Mouse (Mus musculus): ENCODE measurements around the gene Zfp853. TPM values are rescaled to one million over a fixed set of nuclear protein-coding genes. Genes with fewer than 3 reads are reported as not detected.

The Zfp853 gene
- 1 to 10 TPM; 1.1 to 1.2 TPM for total RNA-seq (2023)

GRCm38 (mm10) chr5:143293404-143293803 is at the start of gene Zfp853:
Gene Zfp853 (minus strand): TSS chr5:143293623.

GRCm38 (mm10) chr5:143328690-143329495 is 35.5 kb upstream of the Zfp853 start, which contains the start of gene Zdhhc4:
Gene Zdhhc4 (minus strand): TSS chr5:143329256.

GRCm38 (mm10) chr5:143314730-143315513 is 21.5 kb upstream of the Zfp853 start, which contains the start of gene E130309D02Rik:
Gene E130309D02Rik (minus strand): TSS chr5:143315360.

GRCm38 (mm10) chr5:143269363-143270150 is 23.9 kb downstream of the Zfp853 start, which contains the start of gene Zfp316:
Gene Zfp316 (minus strand): TSS chr5:143270022.

Other genes with a start within 250 kb of the Zfp853 start
- 100 to 1,000 TPM; 128 to 129 TPM for gene Rnf216, start 180.6 kb downstream of the Zfp853 start, total RNA-seq (2023)
- gene Olfr718-ps1, start 146.0 kb downstream of the Zfp853 start, total RNA-seq (2023): under 1 TPM; 0.24 to 0.55 TPM
- gene Rbak, start 112.8 kb downstream of the Zfp853 start, total RNA-seq (2023): 10 to 100 TPM; 15.0 to 15.4 TPM
- not detected for gene Spdye4b, start 112.6 kb downstream of the Zfp853 start, total RNA-seq (2023)
- gene Spdye4a, start 66.7 kb downstream of the Zfp853 start, total RNA-seq (2023): not detected
- 10 to 100 TPM; 24.9 to 29.3 TPM for gene Zfp12, start 58.5 kb downstream of the Zfp853 start, total RNA-seq (2023)
- 1 to 10 TPM; 5.6 to 8.8 TPM for gene Zfp316, start 23.6 kb downstream of the Zfp853 start, total RNA-seq (2023)
- 10 to 100 TPM; 33.8 to 40.0 TPM for gene E130309D02Rik, start 21.7 kb upstream of the Zfp853 start, total RNA-seq (2023)
- 10 to 100 TPM; 60.1 to 68.7 TPM for gene Zdhhc4, start 35.6 kb upstream of the Zfp853 start, total RNA-seq (2023)
- not detected for gene Grid2ip, start 63.7 kb upstream of the Zfp853 start, total RNA-seq (2023)
- 10 to 100 TPM; 35.9 to 39.9 TPM for gene Kdelr2, start 110.2 kb upstream of the Zfp853 start, total RNA-seq (2023)
- 10 to 100 TPM; 15.8 to 17.3 TPM for gene Daglb, start 171.0 kb upstream of the Zfp853 start, total RNA-seq (2023)
- gene Rac1, start 234.4 kb upstream of the Zfp853 start, total RNA-seq (2023): 100 to 1,000 TPM; 206 to 222 TPM

Measured in B cell, adult 67 days (primary cell).